Mouse (Mus musculus) gastrocnemius, postnatal 14 days (tissue): Measurements from ENCODE around the gene Tmem130. TPM values are rescaled to one million over a fixed set of nuclear protein-coding genes. Genes with fewer than 3 reads are reported as not detected.

Experiments
- DNase-seq: peaks from one replicate; pipeline ENCODE4 v3.0.0; 2021; ENCODE audit warnings: mixed read lengths
- intact Hi-C: fragments of 180-260 bp; cut with DNase I; formaldehyde crosslinking; loops from one replicate; pipeline ENCODE4 v1.15.1; 2025; ENCODE audit warnings: low total_unique reads
- total RNA-seq, 2 experiments: library from RNA; stranded (reverse); gene quantifications; 2 replicates each; pipeline ENCODE4 v1.2.3; 2021

Tmem130 gene
- total RNA-seq, 2 experiments from 2014 or later = not detected

DNA sequence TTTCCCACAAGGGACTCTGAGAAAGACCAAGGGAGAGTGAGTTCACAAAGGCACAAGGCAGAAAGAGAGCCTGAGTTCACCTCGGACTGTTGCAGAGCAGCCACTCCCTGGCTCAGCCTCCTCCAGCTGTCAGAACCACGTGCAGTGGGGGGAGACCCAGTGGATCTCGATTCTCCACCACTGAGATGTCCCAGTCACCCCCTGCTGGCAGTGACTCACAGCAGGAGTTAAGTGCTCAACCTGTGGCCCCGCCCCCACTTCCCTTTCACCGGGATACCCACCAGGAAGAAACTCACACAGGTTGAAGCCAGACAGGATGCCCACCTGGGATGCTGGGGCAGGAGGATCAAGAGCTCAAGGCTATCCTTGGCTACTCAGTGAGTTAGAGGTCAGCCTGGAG, 9.2 kb downstream of the Tmem130 start:
- no peak for DNase-seq
- intact Hi-C loops = no loop called here

DNA sequence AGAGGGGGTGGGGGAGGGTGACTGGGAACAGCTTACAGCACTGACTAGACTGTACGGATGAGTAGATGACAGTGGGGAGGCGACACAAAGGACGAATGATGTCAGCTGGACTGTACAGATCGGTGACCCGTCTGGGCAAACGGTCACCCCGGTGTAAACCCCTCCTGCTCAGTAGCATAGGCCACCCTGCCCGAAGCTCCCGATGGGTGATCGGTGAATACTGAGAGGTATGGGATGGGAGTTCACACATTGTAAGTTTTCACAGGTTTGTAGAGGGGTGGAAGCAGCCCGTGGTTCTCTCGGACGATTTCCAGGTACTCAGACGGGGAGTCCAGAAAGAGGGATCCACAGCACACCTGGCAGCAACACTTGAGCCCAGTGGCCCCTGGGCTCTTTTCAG, 24.5 kb downstream of the Tmem130 start:
- DNase-seq = no peak
- intact Hi-C loops = loop anchor here (10.0 kb wide), 1 partner anchor 272 kb away; no protein-coding TSS in a partner anchor

DNA sequence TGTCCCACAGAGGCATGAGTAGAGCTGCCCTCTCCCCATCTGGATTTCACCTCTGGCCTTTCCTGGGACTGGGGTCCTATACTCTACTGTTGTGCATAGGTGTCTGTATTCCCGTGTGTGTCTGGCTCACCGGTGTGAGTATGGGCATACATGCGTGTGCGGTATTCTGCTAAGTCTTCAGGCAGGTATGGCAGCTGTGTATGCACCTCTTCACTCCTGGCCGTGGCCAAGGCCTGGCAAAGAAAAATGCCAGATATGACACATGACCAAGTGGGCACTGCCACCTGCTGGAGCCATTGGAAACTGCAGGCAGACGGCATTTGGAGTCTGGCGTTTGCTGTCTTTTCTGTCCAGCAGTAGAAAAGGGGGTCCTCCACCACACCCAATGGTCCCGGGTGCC, 26.7 kb downstream of the Tmem130 start:
- intact Hi-C loops = loop anchor here (10.0 kb wide), 1 partner anchor 270 kb away; no protein-coding TSS in a partner anchor

DNA sequence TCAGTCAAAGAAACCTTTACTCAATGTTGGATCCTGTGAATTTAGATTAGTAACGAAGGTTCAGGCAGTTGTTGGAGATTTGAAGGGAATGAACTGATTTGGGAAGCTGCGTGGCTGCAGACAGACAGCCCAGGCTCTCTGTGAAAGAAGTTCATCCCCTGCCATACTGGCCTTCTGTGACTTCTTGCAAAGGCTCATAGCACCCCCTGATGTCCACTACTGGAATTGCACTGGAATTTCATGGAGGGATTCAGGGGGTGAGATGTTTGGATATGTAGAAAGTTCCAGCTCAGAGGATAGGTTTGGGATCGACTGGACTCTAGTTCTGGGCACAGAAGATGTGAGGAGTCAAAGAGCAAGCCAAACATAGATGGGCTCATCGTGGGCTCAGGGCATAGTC, 27.7 kb downstream of the Tmem130 start:
- intact Hi-C loops = loop anchor here (2.0 to 10.0 kb wide), 2 partner anchors 269 to 343 kb away; no protein-coding TSS in a partner anchor
- DNase-seq = peak; percentile 32

More for the DNA sequence above, 26.7 kb downstream of the Tmem130 start:
- DNase-seq = peak; percentile 43

DNA sequence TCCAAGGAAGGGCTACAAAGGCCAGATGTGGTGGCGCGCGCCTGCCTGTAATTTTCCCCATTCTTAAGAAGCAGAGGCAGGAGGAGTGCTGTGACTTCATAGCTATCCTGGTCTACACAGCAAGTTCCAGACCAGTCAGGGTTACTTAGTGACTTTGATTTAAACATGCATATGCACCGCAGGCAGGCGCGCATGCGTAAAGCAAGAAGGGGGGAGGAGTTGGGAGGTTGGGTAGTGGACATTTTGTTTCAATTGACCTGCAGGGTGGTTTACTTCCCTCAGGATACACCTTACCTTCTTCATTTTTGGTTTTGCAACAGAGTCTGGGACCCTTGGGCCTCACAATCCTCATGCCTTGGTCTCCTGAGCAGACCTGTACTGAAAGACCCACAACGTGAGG, 32.4 kb downstream of the Tmem130 start:
- no peak for DNase-seq
- intact Hi-C loops = no loop called here

DNA sequence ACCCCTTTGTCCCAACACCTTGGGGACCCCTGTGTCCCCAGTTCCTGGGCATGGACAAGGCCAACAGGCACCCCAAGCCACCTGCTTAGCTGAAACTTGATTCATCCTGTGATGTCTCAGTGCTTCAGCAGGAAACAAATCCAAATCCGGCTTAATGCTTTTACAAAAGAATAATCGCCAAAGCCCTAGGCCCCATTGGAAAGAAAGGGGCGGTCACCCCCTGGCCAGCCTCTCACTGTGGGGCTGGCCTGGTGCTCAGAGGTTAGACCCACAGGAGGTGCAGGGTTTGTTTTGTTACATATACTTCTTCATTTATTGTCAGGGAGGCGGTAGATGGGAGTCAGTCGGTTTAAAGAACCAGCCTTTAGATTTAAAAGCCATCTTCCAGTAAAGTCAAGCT, 33.4 kb downstream of the Tmem130 start:
- no peak for DNase-seq
- intact Hi-C loops = no loop called here

DNA sequence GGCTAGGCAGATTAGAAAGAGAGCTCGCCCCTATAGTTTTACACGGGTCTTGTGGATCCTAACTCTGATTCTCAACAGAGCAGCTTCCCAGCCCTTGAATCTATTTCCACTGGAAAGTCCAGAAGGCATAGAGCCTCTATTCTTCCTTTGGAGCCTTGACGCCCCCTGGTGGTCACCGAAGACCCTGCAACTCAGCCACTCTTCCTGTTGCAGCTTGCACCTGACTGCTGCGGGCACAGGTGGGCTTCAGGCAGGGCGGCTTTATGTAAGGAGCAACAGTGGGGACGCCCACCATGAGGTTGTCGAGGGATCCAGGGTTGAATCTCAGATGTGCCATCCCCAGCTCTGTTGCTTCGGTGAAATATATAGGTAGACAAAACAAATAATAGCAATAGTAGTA, 34.5 kb downstream of the Tmem130 start:
- intact Hi-C loops = no loop called here
- peak; percentile 63 for DNase-seq

DNA sequence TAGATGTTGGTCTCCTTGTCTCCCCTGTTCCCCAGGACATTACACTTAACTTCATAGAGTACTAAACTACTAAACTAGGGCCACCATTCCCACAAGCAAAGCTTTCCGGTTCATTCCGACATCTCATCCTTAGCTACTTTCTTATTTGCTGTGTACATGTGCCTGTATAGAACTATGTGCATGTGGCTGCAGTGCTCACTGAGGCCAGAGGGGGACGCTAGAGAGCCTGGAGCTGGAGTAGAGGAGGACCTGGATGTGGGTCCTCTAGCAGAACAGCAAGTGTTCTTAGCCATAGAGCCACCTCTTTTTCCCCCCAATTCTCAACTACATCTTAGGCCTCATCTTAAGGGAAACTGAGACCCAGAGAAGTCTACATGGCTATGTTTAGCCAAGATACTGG, 36.1 kb downstream of the Tmem130 start:
- no peak for DNase-seq
- intact Hi-C loops = no loop called here

DNA sequence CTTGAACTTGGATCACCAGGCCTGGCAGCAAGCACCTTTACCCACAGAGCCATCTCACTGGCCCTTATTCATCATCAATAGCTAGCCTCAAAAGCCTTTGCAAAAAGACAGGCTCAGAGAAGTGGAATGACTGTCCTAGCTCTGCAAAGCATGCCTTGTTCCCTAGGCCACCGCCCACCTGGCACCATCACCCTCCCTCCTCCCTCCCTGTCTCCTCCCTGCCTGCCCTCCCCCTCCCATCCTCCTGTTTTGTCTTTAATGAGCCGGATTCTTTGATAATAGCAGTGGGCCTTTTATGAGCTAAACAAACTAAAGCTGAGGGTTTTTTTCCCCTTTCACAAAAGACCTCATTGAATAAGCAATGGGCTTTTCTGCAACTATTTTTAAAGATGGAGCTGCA, 36.7 kb downstream of the Tmem130 start:
- intact Hi-C loops = no loop called here
- no peak for DNase-seq

DNA sequence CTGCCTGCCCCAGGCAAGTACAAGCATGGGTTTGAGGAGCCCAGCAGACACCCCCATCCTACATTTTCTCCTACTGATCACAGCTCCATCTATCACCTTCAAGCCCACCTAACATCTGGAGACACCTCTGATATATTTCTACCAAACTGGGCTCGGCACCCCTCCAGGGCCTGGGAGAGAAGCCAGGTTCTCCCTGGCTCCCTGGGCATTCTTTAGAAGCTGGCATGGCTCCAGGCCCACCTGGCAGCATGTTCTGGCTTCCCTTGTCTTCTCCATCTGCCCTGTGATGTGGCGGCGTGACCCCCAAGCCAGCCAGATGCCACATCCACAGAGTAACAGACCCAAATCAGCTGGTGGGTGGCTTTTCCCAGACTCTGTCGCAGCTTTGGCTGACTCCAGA, 41.3 kb downstream of the Tmem130 start:
- intact Hi-C loops = no loop called here
- DNase-seq = no peak

DNA sequence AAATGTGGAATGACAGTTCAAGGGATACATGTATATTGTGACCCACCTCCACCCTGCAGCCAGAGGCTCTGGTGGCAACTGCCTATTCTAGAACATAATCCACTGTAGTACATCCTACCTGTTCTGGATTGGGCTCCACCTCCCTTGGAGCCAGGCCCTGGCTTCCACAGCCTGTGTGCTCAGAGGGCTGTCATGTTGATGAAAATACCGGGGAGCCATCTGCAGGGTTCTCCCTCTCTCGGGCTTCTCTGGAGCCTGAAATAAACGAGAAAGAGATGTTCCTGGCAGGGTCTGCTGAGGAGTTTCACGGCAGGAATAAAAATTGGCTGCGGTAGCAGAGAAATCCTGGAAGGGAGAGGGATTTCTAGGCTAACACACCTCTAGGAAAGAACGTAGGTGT, 41.8 kb downstream of the Tmem130 start:
- DNase-seq = no peak
- intact Hi-C loops = no loop called here

DNA sequence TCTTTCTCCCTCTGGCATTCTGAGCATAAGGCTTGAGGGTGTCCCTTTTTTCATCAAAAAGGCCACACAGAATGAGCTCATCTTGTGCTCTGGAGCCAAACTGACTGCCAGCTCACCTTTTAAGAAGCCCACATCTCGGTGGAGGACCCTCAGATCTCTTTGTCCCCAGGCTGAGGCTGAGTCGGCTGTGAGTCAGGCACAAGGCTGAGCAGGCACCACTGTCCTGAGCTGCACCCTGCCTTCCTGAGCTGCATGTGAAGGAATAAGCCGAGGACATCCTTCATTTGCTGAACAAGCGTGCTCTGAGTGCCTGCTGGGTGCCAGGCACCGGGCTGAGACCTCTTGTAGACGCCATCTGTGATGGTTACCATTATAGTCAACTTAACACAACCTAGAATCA, 44.4 kb downstream of the Tmem130 start:
- DNase-seq = no peak
- intact Hi-C loops = no loop called here

DNA sequence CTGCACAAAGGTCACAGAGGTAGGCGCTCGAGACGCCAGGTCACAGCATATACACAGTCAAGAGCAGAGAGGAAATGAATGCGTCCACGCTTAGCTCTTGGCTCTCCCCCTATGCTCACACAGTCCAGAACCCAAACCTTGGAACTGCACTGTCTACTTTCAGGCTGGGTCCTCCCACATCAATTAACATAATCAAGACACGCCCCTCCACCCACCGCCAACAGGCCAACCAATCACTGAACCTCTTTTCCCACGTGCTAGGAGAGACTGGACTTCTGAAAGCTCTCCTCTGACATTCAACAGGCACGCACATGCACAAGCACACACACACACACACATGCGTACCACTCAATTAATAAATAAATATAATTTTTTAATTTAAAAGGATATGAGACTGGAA, 48.2 kb downstream of the Tmem130 start:
- intact Hi-C loops = no loop called here
- DNase-seq = no peak

DNA sequence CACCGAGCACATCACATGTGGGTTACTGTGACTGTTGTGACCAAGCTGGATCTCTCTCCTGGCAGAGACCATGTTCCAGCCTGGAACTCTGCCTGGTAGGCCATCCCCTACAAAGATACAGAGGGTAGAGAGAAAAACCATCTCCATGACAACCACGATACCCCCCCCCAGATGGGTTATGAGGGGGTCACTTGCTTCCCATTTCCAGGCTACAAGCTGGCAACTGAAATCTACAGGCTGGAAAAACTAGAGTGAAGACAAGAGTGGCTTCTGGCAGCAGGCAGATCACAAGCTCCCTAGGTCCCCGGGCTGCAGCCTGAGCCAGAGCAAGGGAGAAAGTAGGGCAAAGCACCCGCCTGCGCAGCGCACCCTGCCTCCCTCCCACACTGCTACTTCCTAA, 54.0 kb downstream of the Tmem130 start:
- no peak for DNase-seq
- intact Hi-C loops = no loop called here

DNA sequence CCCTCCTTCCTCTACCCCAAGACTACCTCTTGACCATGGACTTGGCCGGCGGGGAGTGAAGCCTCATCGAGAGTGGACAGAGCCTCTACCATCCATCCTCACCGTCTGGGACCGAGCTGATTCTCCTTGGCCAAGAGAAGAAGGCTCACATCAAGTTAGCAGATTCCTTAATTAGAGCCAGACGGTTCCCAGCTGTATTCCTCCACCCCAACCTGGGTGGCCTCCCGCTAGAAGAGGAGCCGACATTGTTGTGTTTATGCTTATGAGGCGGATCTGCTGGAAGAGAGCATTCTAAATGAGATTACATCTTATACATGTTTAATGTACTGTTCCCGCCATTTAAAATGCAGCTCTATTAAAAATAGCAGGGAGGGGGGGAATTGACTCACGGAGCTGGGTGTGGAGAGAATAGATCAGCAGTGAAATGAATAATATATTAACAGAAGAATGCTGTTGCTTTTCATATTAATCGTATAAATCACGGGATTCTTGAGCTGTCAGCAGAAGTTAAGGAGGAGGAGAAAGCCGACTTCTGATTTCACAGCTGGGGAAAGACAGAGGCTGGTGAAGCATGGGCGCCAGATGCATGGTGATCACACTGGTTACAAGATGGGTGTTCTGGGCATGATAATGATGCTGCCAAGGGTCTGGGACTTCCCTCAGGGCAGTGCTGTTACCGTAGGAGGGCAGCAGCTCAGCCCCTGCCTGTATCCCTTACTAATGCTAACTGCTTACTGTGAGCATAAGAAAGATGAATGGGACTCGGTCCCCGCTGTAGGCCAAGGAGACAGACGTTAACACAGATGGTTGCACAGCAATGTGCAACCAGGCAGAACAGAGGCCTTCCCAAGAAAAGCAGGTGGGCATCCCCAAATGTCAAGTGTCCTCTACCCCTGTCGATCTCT, 57.9 kb downstream of the Tmem130 start:
- no peak for DNase-seq
- intact Hi-C loops = no loop called here

DNA sequence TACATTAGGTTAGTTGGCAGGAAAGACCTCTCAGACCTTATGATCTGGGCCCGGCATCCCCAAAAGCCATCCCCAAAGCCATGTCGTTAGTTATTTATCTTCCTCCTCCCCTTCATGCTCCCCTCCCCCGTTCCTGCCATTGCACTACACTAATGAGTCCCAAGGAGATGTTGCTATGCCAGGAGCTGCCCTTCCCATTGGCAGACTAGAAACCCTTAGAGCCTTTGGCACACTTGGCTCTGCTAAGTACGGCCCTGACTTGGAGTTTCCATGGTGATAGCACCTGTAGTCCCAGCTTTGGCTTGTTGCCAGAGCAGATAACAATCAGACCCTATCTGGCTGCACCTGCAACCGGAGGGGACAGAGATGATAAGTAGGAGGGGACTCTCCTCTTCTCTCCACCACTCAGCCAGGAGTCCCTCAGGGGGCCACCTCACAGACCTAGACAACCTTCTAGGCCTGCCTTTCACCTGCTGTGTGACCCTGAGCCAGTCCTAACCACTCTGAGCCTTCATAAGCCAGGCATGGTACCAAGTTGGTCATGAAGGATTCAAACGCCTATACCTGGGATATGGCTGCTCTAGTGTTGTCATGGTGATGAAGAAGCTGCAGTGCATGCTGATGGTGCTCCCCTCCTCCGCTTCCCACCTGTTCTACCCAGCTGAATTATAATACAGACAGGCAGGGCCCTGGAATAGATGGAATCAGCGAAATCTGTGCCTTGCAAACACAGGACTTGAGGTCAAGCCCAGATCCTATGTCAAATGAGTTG, 66.1 kb downstream of the Tmem130 start:
- intact Hi-C loops = no loop called here
- DNase-seq = no peak

DNA sequence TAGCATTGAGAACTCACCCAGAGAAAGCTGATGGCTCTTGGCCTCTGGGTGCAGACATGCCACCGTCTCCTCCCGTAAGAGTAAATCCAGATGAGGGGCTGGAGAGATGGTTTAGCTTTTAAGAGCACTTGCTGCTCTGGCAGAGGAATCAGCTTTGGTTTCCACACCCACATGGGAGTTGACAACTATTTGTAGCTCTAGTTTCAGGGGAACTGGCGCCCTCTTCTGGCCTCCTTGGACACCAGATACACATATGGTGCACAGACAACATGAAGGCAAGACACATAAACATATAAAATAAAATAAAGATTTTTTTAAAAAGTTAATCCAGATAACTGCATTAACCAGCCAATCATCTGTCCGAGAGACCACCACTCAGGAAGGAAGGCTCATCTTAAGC, 67.5 kb downstream of the Tmem130 start:
- intact Hi-C loops = no loop called here
- DNase-seq = no peak

DNA sequence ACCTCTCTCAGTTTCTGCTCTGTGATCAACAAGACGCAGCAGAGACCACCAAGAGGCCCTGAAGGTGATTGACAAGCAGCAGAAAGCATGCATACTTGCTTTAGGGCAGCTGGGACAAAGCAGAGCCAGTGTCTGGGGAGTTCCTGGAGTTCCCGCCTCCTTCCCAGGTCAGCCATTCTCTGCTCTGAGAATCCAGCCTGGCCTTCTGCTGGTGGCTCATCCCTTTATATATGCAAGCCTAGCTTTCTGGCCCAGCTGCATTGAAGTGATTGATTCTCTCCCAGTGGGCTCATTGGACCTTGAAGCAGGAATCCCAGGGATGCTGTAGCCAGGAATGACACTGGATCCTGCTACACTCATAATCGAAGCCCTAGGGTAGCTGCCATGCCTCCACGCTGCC, 70.2 kb downstream of the Tmem130 start:
- no peak for DNase-seq
- intact Hi-C loops = no loop called here

DNA sequence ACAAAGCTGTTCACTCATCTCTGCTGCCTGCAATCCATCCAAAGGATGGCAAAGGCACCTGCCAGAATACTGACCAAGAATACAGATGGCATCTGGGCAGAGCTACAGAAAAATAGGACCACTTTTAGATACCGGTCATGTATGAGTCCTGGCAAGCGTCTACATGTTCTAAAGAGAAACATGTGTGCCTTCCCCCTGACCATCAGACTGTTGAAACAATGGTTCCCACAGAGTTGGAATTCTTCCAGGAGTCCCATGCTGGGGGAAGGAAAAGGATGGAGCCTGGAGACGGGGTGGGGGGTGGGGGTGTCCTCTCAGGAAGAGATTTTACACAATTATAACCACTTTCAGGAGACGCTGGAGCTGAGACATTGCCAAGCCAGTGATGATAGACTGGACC, 73.2 kb downstream of the Tmem130 start:
- DNase-seq = no peak
- intact Hi-C loops = no loop called here
